Mouse (Mus musculus) liver, postnatal 0 days (tissue): Measurements from ENCODE around the gene Hlf. TPM values are rescaled to one million over a fixed set of nuclear protein-coding genes. Genes with fewer than 3 reads are reported as not detected.

ENCODE experiments used
- ATAC-seq: fragments of 200-750 bp; cut with Nextera tagmentation; 2 replicates; pipeline ENCODE4 v1.8.0; 2017; ENCODE audit warnings: mild to moderate bottlenecking, moderate library complexity
- DNase-seq: peaks from one replicate; pipeline ENCODE4 v3.0.0-alpha.2; 2016
- H3K27ac ChIP-seq: fragments of 300-500 bp; sonication (generic); 2 replicates; pipeline ENCODE4 v1.5.1; 2014; ENCODE audit warnings: antibody characterized with exemption, moderate library complexity, mild to moderate bottlenecking, low read depth
- H3K27me3 ChIP-seq: fragments of 300-500 bp; sonication (generic); 2 replicates; pipeline ENCODE4 v1.6.1; 2014; ENCODE audit warnings: low read length, control low read depth, mixed read lengths; ENCODE audit not compliant: insufficient read depth
- H3K36me3 ChIP-seq: fragments of 300-500 bp; sonication (generic); replicated peaks from 2 replicates; pipeline ENCODE4 v1.6.1; 2014; ENCODE audit warnings: mild to moderate bottlenecking, control low read depth, low read length, moderate library complexity, mixed read lengths; ENCODE audit not compliant: insufficient read depth
- H3K4me1 ChIP-seq: fragments of 300-500 bp; sonication (generic); 2 replicates; pipeline ENCODE4 v1.6.1; 2014; ENCODE audit warnings: antibody characterized with exemption, mild to moderate bottlenecking, control low read depth; ENCODE audit not compliant: insufficient read depth
- H3K4me2 ChIP-seq: fragments of 300-500 bp; sonication (generic); 2 replicates; pipeline ENCODE4 v1.6.1; 2014; ENCODE audit warnings: low read depth, mild to moderate bottlenecking, low read length, moderate library complexity, mixed read lengths
- H3K4me3 ChIP-seq: fragments of 300-500 bp; sonication (generic); 2 replicates; pipeline ENCODE4 v1.5.1; 2014; ENCODE audit warnings: low read depth, low read length
- H3K9ac ChIP-seq: fragments of 300-500 bp; sonication (generic); replicated peaks from 2 replicates; pipeline ENCODE4 v1.6.1; 2014; ENCODE audit warnings: mild to moderate bottlenecking, moderate library complexity
- H3K9me3 ChIP-seq: fragments of 300-500 bp; sonication (generic); 2 replicates; pipeline ENCODE4 v1.6.1; 2016; ENCODE audit warnings: mild to moderate bottlenecking, control low read depth, low read length, mixed read lengths
- CTCF ChIP-seq: sonication (generic); IDR thresholded peaks from 2 replicates; pipeline ENCODE4 v1.5.1; 2016; ENCODE audit warnings: antibody characterized with exemption, low read depth
- EP300 ChIP-seq: IDR thresholded peaks from 2 replicates; pipeline ENCODE4 v1.6.1; 2016; ENCODE audit warnings: antibody characterized with exemption, low read depth, mild to moderate bottlenecking
- WGBS: fragments of 180-500 bp; shearing (Covaris S2); extraction: QIAGEN DNeasy Blood & Tissue Kit; methylation state at CpG from one replicate; pipeline ENCODE4 v1.1.7; 2014; ENCODE audit not compliant: insufficient replicate concordance; 5-methylcytosine and 5-hydroxymethylcytosine counted together
- polyA plus RNA-seq: library from polyadenylated mRNA; unstranded; fragments of >200 nt; fragmentation: Nextera tagmentation; extraction: Ambion mirVana; gene quantifications from 2 replicates; pipeline ENCODE4 v1.2.1, GENCODE M21; 2015

The Hlf gene
- polyA plus RNA-seq, 1 experiment from 2014 or later, result 9.6 TPM

DNA sequence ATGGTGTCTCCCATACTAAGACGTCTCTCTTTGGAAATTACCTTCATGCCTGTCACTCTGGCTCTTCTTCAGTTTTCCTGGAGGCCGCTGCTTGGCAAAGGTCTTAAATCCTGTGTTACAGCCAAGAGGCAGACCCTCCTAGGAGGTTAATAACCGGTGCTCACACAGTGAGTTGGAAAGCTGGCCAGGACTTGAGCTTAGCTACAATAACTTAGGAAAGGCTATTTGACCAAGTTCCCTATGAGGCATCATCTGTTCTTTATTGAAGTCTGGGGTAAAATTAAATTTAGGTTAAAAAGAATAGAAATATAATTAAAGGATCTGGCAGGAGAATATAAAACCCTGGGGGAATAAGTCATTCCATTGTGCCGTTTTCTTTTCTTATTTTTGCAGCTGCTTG, 99.5 kb downstream of the Hlf start:
- Histone ChIP-seq H3K9ac (no peak overlapping the region), H3K27me3 (no peaks in the 10 kb centered on the region), H3K4me3 (no peak overlapping the region), H3K4me1 (no peaks in the 10 kb centered on the region), H3K9me3 (no peaks in the 10 kb centered on the region), H3K36me3 (no peaks in the 10 kb centered on the region), H3K4me2 (no peak overlapping the region), H3K27ac (no peak overlapping the region)
- 71% methylated on average over 4 of the region's 4 CpGs for WGBS
- TF ChIP-seq EP300 (no peak), CTCF (no peak)
- DNase-seq (no peak), ATAC-seq (no peak)

DNA sequence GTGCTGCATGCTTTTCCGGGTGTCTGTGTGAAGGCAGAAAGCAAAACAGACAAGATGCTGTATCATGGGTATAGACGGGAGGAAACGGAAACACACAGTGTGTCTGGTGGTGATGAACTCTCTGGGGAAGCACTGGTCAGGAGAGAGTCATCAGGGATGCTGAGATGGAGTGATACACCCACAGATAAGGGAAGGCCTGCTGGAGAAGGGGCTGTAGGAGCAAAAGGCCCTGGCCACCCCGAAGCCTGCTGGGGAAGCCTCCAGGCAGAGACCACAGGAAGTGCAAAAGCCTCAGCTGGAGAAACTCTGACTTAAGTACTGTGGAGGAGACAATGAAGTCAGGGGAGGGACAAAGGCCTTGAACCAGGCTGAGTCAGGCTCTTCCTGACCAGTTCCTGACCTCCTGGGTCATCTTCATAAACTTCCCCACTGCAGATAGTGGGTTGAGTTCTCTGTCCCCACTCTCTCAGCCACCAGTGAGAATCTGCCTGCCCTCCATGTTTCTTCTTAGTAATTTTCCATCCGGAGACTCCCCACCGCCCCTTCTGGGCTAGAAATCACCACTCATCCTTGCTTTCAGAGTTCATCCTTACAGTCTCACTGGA, 104.0 kb downstream of the Hlf start:
- Histone ChIP-seq H3K4me3 (no peak overlapping the region), H3K27me3 (no peaks in the 10 kb centered on the region), H3K36me3 (no peaks in the 10 kb centered on the region), H3K9ac (no peak overlapping the region), H3K9me3 (no peaks in the 10 kb centered on the region), H3K4me2 (no peak overlapping the region), H3K4me1 (no peaks in the 10 kb centered on the region), H3K27ac (no peak overlapping the region)
- 58% methylated on average over 6 of the region's 6 CpGs for WGBS
- no peak for ATAC-seq
- DNase-seq, result no peak
- no peak for TF ChIP-seq EP300

Other genes with a start within 250 kb of the Hlf start
- 48.7 and 56.5 TPM in 2 replicates for gene Gm45716, start 203.2 kb downstream of the Hlf start, polyA plus RNA-seq
- 51.1 and 54.4 TPM in 2 replicates for gene Mmd, start 141.4 kb downstream of the Hlf start, polyA plus RNA-seq
- gene Stxbp4, start 247.2 kb upstream of the Hlf start, polyA plus RNA-seq, result 1.3 and 1.9 TPM in 2 replicates
- gene Cox11, start 247.3 kb upstream of the Hlf start, polyA plus RNA-seq, result 16.3 and 22.5 TPM in 2 replicates